Mouse (Mus musculus) heart, embryonic 11.5 days (tissue): ENCODE results near the gene Letm1. TPM values are rescaled to one million over a fixed set of nuclear protein-coding genes. Genes with fewer than 3 reads are reported as not detected.
A peak's percentile ranks its signal among the peaks of the same experiment; 100 is the strongest.

Experiments used
- ATAC-seq: fragments of 200-750 bp; cut with Nextera tagmentation; replicated peaks from 2 replicates; pipeline ENCODE4 v1.8.0; 2017; ENCODE audit warnings: moderate library complexity; ENCODE audit not compliant: insufficient number of reproducible peaks, low FRiP score, low TSS enrichment
- H3K27ac ChIP-seq: fragments of 300-500 bp; sonication (generic); 2 replicates; pipeline ENCODE4 v1.5.1; 2014; ENCODE audit warnings: mild to moderate bottlenecking, low read depth, low read length
- H3K27me3 ChIP-seq: fragments of 300-500 bp; sonication (generic); 2 replicates; pipeline ENCODE4 v1.6.1; 2014; ENCODE audit warnings: mild to moderate bottlenecking, low read length, mixed read lengths; ENCODE audit not compliant: control insufficient read depth, insufficient read depth
- H3K36me3 ChIP-seq: fragments of 300-500 bp; sonication (generic); 2 replicates; pipeline ENCODE4 v1.6.1; 2014; ENCODE audit warnings: mild to moderate bottlenecking, low read length, moderate library complexity, mixed read lengths; ENCODE audit not compliant: control insufficient read depth, insufficient read depth
- H3K4me1 ChIP-seq: fragments of 300-500 bp; sonication (generic); 2 replicates; pipeline ENCODE4 v1.6.1; 2014; ENCODE audit warnings: low read length; ENCODE audit not compliant: control insufficient read depth, insufficient read depth
- H3K4me2 ChIP-seq: fragments of 300-500 bp; sonication (generic); 2 replicates; pipeline ENCODE4 v1.6.1; 2014; ENCODE audit warnings: mild to moderate bottlenecking, moderate library complexity
- H3K4me3 ChIP-seq: fragments of 300-500 bp; sonication (generic); 2 replicates; pipeline ENCODE4 v1.5.1; 2014; ENCODE audit warnings: low read depth, low read length
- H3K9ac ChIP-seq: fragments of 300-500 bp; sonication (generic); 2 replicates; pipeline ENCODE4 v1.6.1; 2014; ENCODE audit warnings: mild to moderate bottlenecking, low read depth, low read length, moderate library complexity
- H3K9me3 ChIP-seq: fragments of 300-500 bp; sonication (generic); replicated peaks from 2 replicates; pipeline ENCODE4 v1.6.1; 2016; ENCODE audit warnings: low read length; ENCODE audit not compliant: control insufficient read depth
- WGBS: fragments of 180-500 bp; shearing (Covaris S2); extraction: QIAGEN DNeasy Blood & Tissue Kit; methylation state at CpG from one replicate; pipeline ENCODE4 v1.1.7; 2014; ENCODE audit not compliant: insufficient replicate concordance; 5-methylcytosine and 5-hydroxymethylcytosine counted together
- polyA plus RNA-seq: library from polyadenylated mRNA; unstranded; fragments of >200 nt; fragmentation: Nextera tagmentation; extraction: Ambion mirVana; gene quantifications from 2 replicates; pipeline ENCODE4 v1.2.1, GENCODE M21; 2014

Letm1 gene
- polyA plus RNA-seq, 1 experiment from 2014 or later, result 40.3 TPM

DNA sequence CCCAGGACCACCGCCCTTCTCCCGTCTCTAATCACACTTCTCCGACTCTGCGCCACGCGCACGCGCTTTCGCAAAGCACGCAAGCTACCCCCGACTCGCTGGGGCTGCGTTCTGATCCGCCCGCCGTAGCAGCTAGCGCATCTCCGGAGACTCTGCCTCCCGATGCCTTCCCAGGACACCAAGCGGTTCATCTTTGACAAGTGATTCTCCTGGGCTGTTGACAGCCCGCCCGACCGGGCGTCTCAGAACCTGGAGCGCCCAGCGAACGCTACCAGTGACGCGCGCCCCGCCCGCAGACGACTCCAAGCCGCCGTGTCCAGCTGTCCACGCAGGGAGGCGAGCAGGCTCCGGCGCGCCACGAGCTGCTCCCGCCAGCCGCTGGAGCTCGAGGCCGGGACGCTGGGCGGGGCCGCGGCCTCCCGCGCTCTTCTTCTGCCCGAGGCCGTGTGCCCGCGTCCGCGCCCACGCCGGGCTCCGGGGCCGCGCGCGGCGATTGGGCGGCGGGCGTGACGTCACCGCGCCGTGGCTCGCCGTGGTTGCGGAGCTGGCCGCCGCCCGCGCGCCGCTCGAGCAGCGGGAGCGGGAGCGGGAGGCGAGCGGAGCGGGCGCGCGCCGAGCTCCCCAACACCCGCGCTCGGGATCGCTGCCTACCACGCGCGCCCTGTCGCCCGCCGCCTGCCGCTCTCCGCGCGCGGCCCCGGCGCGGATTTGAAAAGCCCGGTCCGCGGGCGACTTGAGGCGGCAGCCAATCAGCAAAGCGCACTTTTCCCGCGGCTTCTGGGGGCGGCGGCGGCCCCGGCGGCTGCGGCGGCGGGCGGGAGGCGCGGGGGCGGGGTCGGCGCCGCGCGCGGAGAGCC is 37.5 kb upstream of the Letm1 start, which contains the start of gene Nsd2:
Gene Nsd2 (plus strand): TSS at position 850 of the 857 bp plus-strand sequence.
- peak; percentile 84 for ATAC-seq
- no peaks in the 10 kb centered on the region for H3K27me3 ChIP-seq
- WGBS, result under 1% methylated on average over 126 of the region's 136 CpGs

DNA sequence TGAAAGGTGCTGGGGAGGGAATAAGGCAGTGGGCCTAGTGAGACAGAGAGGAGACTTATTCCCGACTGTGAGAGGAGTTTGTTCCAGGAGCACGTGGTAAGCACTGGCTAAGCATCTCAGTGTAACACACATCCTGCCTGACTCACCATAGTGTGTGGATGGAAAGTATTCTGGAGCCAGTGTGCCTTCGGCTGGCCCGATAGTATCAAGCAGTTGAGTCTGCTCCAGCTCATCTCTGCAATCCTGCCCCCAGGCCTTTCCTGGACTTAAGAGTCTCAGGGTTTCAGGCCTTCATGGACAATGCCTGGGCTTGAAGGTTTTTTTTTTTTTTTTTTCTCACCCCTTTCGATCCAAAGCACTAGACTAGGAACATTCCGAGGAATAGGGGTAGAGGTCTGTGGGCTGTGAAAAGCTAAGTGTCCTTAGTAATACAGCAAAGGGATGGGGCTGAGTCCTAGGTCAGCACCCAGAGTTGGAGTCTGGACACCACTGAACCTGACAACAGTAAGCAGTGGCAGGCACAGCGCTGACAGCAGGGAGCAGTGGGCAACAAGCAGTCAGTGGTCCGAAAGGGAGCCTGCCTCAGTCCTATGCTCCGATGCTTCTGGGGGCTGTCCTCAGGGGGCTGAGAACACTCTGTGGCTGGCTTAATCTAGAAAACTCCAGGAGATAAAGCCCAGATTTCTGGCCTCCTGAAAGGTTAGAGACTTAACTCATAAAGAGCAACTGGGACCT is 36.7 kb upstream of the Letm1 start:
- Histone ChIP-seq H3K4me2 (peak overlapping the region; percentile 93), H3K27ac (peak overlapping the region; percentile 99), H3K4me3 (peak overlapping the region; percentile 100), H3K9ac (peak overlapping the region; percentile 99), H3K36me3 (no peaks in the 10 kb centered on the region), H3K27me3 (no peaks in the 10 kb centered on the region), H3K9me3 (no peaks in the 10 kb centered on the region), H3K4me1 (peaks cover 25% of the 10 kb centered on the region)
- ATAC-seq, result peak; percentile 11; the same call in 1 of the 2 replicates
- WGBS, result 18% methylated on average over 9 of the region's 9 CpGs

More for the DNA sequence above, 37.5 kb upstream of the Letm1 start, which contains the start of gene Nsd2:
- Histone ChIP-seq H3K9ac (peak within 1 kb of the TSS; percentile 99), H3K4me1 (peaks cover 33% of the 10 kb centered on the region), H3K4me3 (peak within 1 kb of the TSS; percentile 100), H3K4me2 (peak within 1 kb of the TSS; percentile 93), H3K9me3 (no peaks in the 10 kb centered on the region), H3K27ac (peak within 1 kb of the TSS; percentile 99), H3K36me3 (no peaks in the 10 kb centered on the region)

DNA sequence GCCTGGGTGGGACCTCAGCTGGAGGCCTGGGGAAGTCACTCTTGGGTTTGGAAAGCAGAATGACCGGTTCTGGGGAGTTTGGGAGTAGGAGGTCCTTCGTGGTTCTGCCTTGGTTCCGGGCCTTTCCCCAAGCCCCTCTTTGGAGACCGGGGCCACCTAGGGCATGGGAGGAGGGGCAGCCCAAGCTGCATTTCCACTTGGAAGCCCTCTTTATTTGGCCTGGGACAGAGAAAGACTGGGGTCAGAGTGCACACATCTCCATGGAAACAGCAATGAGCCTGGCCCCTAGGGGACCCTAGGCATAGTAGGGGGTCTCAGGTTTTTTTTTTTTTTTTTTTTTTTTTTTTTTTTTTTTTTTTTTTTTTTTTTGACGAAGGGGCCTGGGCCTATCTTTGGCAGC is 35.5 kb upstream of the Letm1 start:
- no peaks in the 10 kb centered on the region for H3K36me3 ChIP-seq
- no peak overlapping the region for H3K9ac ChIP-seq
- H3K9me3 ChIP-seq, result no peaks in the 10 kb centered on the region
- H3K27me3 ChIP-seq, result no peaks in the 10 kb centered on the region
- WGBS, result 46% methylated on average over 5 of the region's 5 CpGs
- no peak overlapping the region for H3K27ac ChIP-seq
- peaks cover 18% of the 10 kb centered on the region for H3K4me1 ChIP-seq
- no peak overlapping the region for H3K4me3 ChIP-seq
- no peak overlapping the region for H3K4me2 ChIP-seq
- ATAC-seq, result no peak

DNA sequence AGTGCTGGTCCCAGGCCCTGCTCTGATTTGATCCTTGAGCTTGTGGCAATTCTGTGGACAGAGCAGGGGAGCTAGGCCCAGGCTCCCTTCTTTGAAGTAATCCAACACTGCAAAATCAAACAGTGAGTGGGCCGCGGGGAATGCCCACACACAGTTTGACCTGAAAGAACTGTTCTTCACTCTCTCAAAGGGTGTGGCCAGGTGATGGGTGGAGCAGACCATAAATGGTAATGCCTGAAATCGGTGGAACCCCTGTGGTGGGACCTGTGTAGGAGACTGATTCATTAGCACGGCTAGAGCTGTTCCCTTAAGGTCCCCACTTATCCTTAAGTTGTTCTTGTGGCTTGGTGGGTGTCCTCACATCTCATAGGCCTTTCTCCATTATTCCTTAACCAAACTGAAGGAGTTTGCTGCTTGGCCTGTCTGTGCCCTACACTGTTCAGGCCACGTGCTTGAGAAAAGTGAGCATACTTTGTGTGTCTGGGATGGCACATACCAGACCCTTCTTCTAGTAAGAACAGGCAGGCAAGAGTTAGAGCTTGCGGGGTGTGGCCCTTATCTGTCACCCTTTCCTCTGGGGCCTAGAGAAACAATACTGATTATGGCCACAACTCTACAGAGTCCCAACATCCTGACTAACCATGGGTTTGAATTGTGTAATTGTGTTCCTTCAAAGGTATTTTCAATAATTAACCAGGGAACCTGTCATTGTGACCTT is 33.5 kb upstream of the Letm1 start:
- Histone ChIP-seq H3K9me3 (no peaks in the 10 kb centered on the region), H3K27me3 (no peaks in the 10 kb centered on the region), H3K4me1 (peaks cover 11% of the 10 kb centered on the region), H3K36me3 (no peaks in the 10 kb centered on the region), H3K27ac (no peak overlapping the region), H3K9ac (no peak overlapping the region), H3K4me2 (no peak overlapping the region), H3K4me3 (no peak overlapping the region)
- no peak for ATAC-seq
- WGBS, result 67% methylated on average over 6 of the region's 6 CpGs

DNA sequence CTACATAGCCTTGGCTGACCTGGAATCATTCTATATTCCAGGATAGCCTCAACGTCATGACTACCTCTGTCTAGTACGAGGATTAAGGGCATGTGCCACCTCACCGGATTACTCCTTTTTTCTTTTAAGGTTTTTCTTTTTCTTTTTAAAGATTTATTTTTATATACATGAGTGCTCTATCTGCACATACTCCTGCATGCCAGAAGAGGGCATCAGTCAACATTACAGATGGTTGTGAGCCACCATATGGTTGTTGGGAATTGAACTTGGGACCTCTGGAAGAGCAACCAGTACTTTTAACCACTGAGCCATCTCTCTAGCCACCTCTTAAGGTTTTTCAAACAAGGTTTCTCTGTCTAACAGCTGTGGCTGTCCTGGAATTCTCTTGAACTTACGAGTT is 28.9 kb upstream of the Letm1 start:
- no peak for ATAC-seq
- 79% methylated on average over 4 of the region's 4 CpGs for WGBS
- Histone ChIP-seq H3K36me3 (no peaks in the 10 kb centered on the region), H3K9me3 (no peaks in the 10 kb centered on the region; the same call in 1 of the 2 replicates), H3K4me1 (no peaks in the 10 kb centered on the region), H3K27ac (no peak overlapping the region), H3K4me2 (no peak overlapping the region), H3K9ac (no peak overlapping the region), H3K27me3 (no peaks in the 10 kb centered on the region), H3K4me3 (no peak overlapping the region)

DNA sequence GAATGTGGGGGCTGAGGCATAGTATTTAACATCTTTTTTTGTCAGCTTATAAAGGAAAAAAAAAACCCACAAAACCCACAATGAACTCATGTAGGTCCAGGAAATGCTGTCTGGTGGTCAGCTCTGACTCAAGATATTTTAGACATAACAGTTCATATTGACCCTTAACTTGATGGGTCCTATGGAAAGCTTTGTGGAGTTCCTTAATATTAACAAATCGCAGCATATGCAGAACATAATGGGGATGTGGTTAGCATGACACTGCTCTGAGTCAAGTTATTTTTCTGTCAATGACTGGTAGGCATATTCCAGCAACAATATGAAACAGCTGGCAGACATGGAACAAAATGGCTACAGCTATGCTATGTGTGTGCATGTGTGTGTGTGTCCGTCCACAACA is 20.7 kb upstream of the Letm1 start:
- Histone ChIP-seq H3K4me1 (no peaks in the 10 kb centered on the region), H3K27me3 (no peaks in the 10 kb centered on the region), H3K27ac (no peak overlapping the region), H3K9ac (no peak overlapping the region), H3K4me2 (no peak overlapping the region), H3K36me3 (no peaks in the 10 kb centered on the region), H3K4me3 (no peak overlapping the region), H3K9me3 (peaks cover 2% of the 10 kb centered on the region; the same call in 1 of the 2 replicates)
- no peak for ATAC-seq
- WGBS, result 57% methylated on average over 2 of the region's 2 CpGs

DNA sequence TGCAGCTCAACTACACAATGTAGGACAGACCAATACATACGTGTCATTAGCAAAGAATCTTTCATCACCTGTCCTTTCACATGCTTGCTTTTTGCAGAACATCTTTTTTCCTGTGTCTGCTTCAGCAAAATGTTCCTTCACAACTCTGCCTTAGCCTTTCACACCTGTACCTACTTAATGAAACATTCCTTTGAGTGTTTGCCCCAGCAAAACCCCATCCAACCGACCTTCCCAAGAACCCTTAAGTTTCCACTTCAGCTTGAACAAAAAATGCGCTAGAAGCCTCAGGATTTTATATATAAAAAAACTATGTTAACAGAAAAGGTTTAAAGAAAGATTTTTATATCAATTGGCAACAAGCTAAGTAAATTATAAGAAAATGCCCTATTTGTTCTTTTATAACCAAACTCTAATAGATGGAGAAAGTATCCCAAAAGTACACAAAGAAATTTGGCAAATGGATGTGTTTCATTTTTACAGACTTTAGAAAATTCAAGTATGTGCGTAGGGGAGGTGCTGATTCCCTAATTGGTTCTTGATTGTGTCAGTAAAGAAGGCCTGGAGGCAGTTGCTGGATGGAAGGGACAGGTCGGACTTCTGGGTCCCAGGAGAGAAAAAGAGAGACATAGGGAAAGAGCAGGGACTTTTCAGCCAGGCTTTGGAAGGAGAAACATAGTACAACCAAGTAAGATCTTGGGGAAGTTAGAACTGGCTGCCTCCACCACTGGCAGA is 9.5 kb upstream of the Letm1 start:
- Histone ChIP-seq H3K27ac (no peak overlapping the region), H3K4me3 (no peak overlapping the region), H3K27me3 (no peaks in the 10 kb centered on the region), H3K4me2 (no peak overlapping the region), H3K9me3 (no peaks in the 10 kb centered on the region), H3K4me1 (no peaks in the 10 kb centered on the region), H3K36me3 (no peaks in the 10 kb centered on the region), H3K9ac (no peak overlapping the region)
- 66% methylated on average over 5 of the region's 5 CpGs for WGBS
- ATAC-seq, result no peak

DNA sequence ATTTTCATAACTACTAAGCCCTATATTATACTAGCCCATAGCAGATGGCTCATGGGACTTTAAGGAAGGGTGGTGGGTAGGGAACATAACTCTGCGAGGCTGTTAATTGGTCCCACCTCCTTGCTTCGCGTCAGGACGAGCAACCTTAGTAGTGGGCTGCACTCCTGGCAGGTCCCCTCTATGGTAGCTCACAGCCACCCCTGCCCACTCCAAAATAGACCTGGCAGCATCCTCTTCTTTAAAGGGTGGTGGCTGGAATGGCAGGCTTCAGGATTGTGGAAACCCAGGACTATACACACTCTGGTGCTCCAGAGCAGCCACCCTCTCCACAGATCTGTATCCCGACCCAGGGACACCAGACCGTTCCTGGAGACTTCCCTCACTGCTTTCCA is 378 bp upstream of the Letm1 start:
- 9% methylated on average over 6 of the region's 6 CpGs for WGBS
- Histone ChIP-seq H3K27me3 (no peaks in the 10 kb centered on the region), H3K9me3 (no peaks in the 10 kb centered on the region), H3K4me2 (peak overlapping the region; percentile 89), H3K9ac (peak overlapping the region; percentile 87), H3K4me1 (peaks cover 12% of the 10 kb centered on the region), H3K36me3 (no peaks in the 10 kb centered on the region), H3K4me3 (peak overlapping the region; percentile 89), H3K27ac (no peak overlapping the region)
- peak; percentile 20; the same call in 1 of the 2 replicates for ATAC-seq
